Mouse (Mus musculus) bone marrow macrophage, adult 2 months (primary cell): ENCODE data around the gene N4bp3. TPM values are rescaled to one million over a fixed set of nuclear protein-coding genes. Genes with fewer than 3 reads are reported as not detected.
"Not testable (repeated sequence)": the region's sequence is repeated elsewhere in the genome, so short reads cannot be mapped to it uniquely, and the experiment has no call there.

Experiments used
- H3K27ac ChIP-seq: 2 replicates; pipeline ENCODE4 v1.5.1; 2012; ENCODE audit warnings: low read depth, low read length; ENCODE audit not compliant: insufficient read depth
- H3K4me1 ChIP-seq: 2 replicates; pipeline ENCODE4 v1.6.1; 2012; ENCODE audit warnings: low read length; ENCODE audit not compliant: control insufficient read depth, insufficient read depth
- H3K4me3 ChIP-seq: 2 replicates; pipeline ENCODE4 v1.5.1; 2012; ENCODE audit warnings: mild to moderate bottlenecking, low read length, moderate library complexity; ENCODE audit not compliant: insufficient read depth
- CTCF ChIP-seq: IDR thresholded peaks from 2 replicates; pipeline ENCODE4 v1.5.1; 2012; ENCODE audit warnings: low read depth, mild to moderate bottlenecking, low read length, moderate library complexity
- POLR2A ChIP-seq: IDR thresholded peaks from 2 replicates; pipeline ENCODE4 v1.6.1; 2012; ENCODE audit warnings: mild to moderate bottlenecking, low read depth, low read length, borderline replicate concordance
- polyA plus RNA-seq: library from polyadenylated mRNA; stranded (reverse); fragments of >200 nt; gene quantifications from 2 replicates; pipeline ENCODE4 v1.2.4, GENCODE M21; 2012; ENCODE audit not compliant: missing spikeins, insufficient read depth, insufficient read length

N4bp3 gene
- polyA plus RNA-seq, 1 experiment = 9.8 TPM

- Histone ChIP-seq H3K4me1 (peaks cover 18% of the 10 kb centered on the region), H3K4me3 (peak overlapping the region; percentile 23), H3K27ac (peak overlapping the region; percentile 67)
- TF ChIP-seq CTCF (no peak), POLR2A (no peak)
Measured at GRCm38 (mm10) chr11:51643761-51644160, 6.9 kb downstream of the N4bp3 start.

- H3K27ac ChIP-seq = no peak overlapping the region
- H3K4me3 ChIP-seq = no peak overlapping the region
- TF ChIP-seq CTCF (no peak), POLR2A (no peak)
- peaks cover 23% of the 10 kb centered on the region for H3K4me1 ChIP-seq
Measured at GRCm38 (mm10) chr11:51643202-51643601, 7.4 kb downstream of the N4bp3 start.

- Histone ChIP-seq H3K4me1 (peaks cover 35% of the 10 kb centered on the region), H3K27ac (no peak overlapping the region)
Measured at GRCm38 (mm10) chr11:51640748-51641147, 9.9 kb downstream of the N4bp3 start.

GRCm38 (mm10) chr11:51638497-51638896 lies 12.1 kb downstream of the N4bp3 start:
- peak overlapping the region; percentile 36 for H3K4me3 ChIP-seq
- TF ChIP-seq POLR2A = no peak
- no peak for TF ChIP-seq CTCF
- H3K4me1 ChIP-seq = peaks cover 38% of the 10 kb centered on the region
- H3K27ac ChIP-seq = peak overlapping the region; percentile 89

More at GRCm38 (mm10) chr11:51640748-51641147, 9.9 kb downstream of the N4bp3 start:
- no peak overlapping the region for H3K4me3 ChIP-seq
- TF ChIP-seq CTCF (no peak), POLR2A (no peak)

GRCm38 (mm10) chr11:51637971-51638414 lies 12.6 kb downstream of the N4bp3 start:
- H3K4me3 ChIP-seq = peak overlapping the region; percentile 36
- peaks cover 37% of the 10 kb centered on the region for H3K4me1 ChIP-seq
- TF ChIP-seq POLR2A (no peak), CTCF (no peak)
- H3K27ac ChIP-seq = peak overlapping the region; percentile 89

- peak overlapping the region; percentile 83 for H3K27ac ChIP-seq
- H3K4me3 ChIP-seq = peak overlapping the region; percentile 90
- H3K4me1 ChIP-seq = peaks cover 52% of the 10 kb centered on the region
- no peak for TF ChIP-seq CTCF
- no peak for TF ChIP-seq POLR2A
Measured at GRCm38 (mm10) chr11:51636323-51636684, 14.3 kb downstream of the N4bp3 start.

- Histone ChIP-seq H3K4me1 (peaks cover 53% of the 10 kb centered on the region), H3K27ac (peak within 1 kb of the TSS; percentile 83), H3K4me3 (peak within 1 kb of the TSS; percentile 90)
- TF ChIP-seq POLR2A (peak; percentile 32; the same call in 1 of the 2 replicates), CTCF (no peak)
Measured at GRCm38 (mm10) chr11:51635525-51636322, 14.9 kb downstream of the N4bp3 start, which contains the start of gene Rmnd5b. Gene Rmnd5b (minus strand): TSS chr11:51635896.

GRCm38 (mm10) chr11:51635127-51635524 lies 15.5 kb downstream of the N4bp3 start:
- Histone ChIP-seq H3K4me3 (peak overlapping the region; percentile 90), H3K27ac (peak overlapping the region; percentile 83), H3K4me1 (peaks cover 53% of the 10 kb centered on the region)
- no peak for TF ChIP-seq POLR2A
- TF ChIP-seq CTCF = no peak

- H3K4me3 ChIP-seq = no peak overlapping the region
- H3K4me1 ChIP-seq = peaks cover 52% of the 10 kb centered on the region
- no peak for TF ChIP-seq CTCF
- TF ChIP-seq POLR2A = no peak
- H3K27ac ChIP-seq = peak overlapping the region; percentile 11; the same call in 1 of the 2 replicates
Measured at GRCm38 (mm10) chr11:51633721-51634120, 16.9 kb downstream of the N4bp3 start.

GRCm38 (mm10) chr11:51633200-51633599 lies 17.4 kb downstream of the N4bp3 start:
- not testable (repeated sequence) for H3K4me3 ChIP-seq
- H3K4me1 ChIP-seq = peaks cover 48% of the 10 kb centered on the region
- H3K27ac ChIP-seq = peak overlapping the region; percentile 13; the same call in 1 of the 2 replicates
